Mouse (Mus musculus) left cerebral cortex, postnatal 36 days (tissue): ENCODE measurements at regions not wholly inside any gene's neighbourhood (a gene's known extent, or its start where the extent isn't known, plus 50 kb on each side); places are given as distances from the start of the nearest gene placed in this dataset.

Experiments used
- DNase-seq, 2 experiments: peaks; one replicate each; pipeline ENCODE4 v3.0.0; 2021 to 2022; ENCODE audit warnings: low spot score in 2 of 2, mixed read lengths in 1 of 2
- intact Hi-C: fragments of 180-260 bp; cut with DNase I; formaldehyde crosslinking; loops from one replicate; pipeline ENCODE4 v1.15.1; 2025

DNA sequence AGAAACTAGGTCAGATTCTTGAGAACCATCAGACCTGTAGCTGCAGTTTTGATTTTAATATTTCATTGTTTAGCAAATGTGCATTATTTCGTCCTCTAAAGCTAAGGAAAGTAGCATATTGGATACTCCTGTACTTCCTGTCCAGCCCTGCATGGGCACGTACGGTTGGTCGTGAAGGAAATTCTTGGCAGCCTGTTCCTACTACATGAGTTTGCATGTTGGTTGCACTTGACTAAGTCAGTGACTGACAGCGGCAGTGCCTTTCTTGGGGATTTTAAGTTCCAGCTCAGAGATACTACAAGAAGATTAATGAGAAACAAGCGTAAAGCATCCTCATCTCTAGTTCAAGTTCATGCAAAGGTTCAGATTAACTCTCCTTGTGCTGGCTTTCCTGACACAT, 64.3 kb upstream of the Tmeff2 start:
- intact Hi-C loops: no loop called here
- no peak for DNase-seq

DNA sequence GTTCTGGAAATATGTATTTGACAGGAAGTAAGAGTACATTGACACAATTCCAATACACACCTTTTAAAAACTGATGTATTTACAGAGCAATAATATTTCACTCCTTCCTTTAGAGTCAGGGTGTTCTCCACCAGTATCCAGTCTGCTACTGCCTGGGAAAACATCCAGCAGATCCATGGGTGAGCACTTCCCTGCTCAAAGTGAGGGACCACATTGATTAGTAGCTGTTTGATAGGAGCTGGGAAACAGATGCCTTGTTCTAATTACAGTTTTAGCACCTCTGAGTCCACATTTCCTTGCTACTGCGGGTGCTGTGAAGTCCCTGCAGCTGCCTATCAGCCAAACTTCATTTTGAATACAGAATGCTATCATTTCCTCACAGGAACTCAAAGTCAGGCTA, 53.3 kb upstream of the Tmeff2 start:
- no peak for DNase-seq
- intact Hi-C loops: no loop called here
